In genomic region chr13:119487880-119488580, GRCm38 (mm10) we compare ENCODE assay signal across 8 mouse cellular contexts. TPM values are rescaled to one million over a fixed set of nuclear protein-coding genes. Genes with fewer than 3 reads are reported as not detected.
DNase-seq lines count a peak whose midpoint lies in the region; ATAC-seq and TF ChIP-seq lines count a peak whose summit lies in the region.

Tmem267 (plus strand) TSS chr13:119488039.
3110070M22Rik (minus strand) TSS chr13:119488383.

- H3K4me2 ChIP-seq in midbrain, embryonic 16.5 days (ENCODE audit: low read length), result peak within 1 kb of the TSS; percentile 32

- peak; percentile 90 for DNase-seq in CD4-positive, CD25-positive, alpha-beta regulatory T cell, adult 2 months (ENCODE audit: low read depth, low spot score)
- DNase-seq in embryo, embryonic 11.5 days (ENCODE audit: low read depth, low spot score), result peak; percentile 81
- DNase-seq in heart, adult 18-20 months, result peak; percentile 88
- peak; percentile 88 for DNase-seq in kidney, adult 2 months
- DNase-seq in limb, embryonic 10.5 days (ENCODE audit: low spot score), result peak; percentile 85
- DNase-seq in splenic B cell, adult 2 months (ENCODE audit: low read depth, low spot score), result peak; percentile 90

- peak; percentile 41; the same call in 1 of the 2 replicates for TF ChIP-seq CTCF in kidney, adult 2 months (conservative IDR thresholded peaks at IDR 0.05; ENCODE audit: insufficient read depth, insufficient read length, low read depth, low read length)

- peaks cover 13% of the 10 kb centered on the region for H3K9me3 ChIP-seq in limb, embryonic 10.5 days (replicated peaks)
- peaks cover 9% of the 10 kb centered on the region for H3K9me3 ChIP-seq in midbrain, embryonic 16.5 days (replicated peaks; ENCODE audit: control insufficient read depth, low read length, poor library complexity, severe bottlenecking)

- peak within 1 kb of the TSS; percentile 22; the same call in 1 of the 2 replicates for H3K27ac ChIP-seq in kidney, adult 2 months (ENCODE audit: insufficient read depth, low read depth, low read length)
- peak within 1 kb of the TSS; percentile 0; the same call in 1 of the 2 replicates for H3K27ac ChIP-seq in limb, embryonic 10.5 days
- peak within 1 kb of the TSS; percentile 51 for H3K27ac ChIP-seq in midbrain, embryonic 16.5 days (ENCODE audit: low read length)

- 85% methylated on average over 87 of the region's 87 CpGs for WGBS in kidney, adult 2 months
- WGBS in limb, embryonic 10.5 days, result 77% methylated on average over 87 of the region's 87 CpGs
- WGBS in midbrain, embryonic 16.5 days, result 84% methylated on average over 87 of the region's 87 CpGs

- H3K4me3 ChIP-seq in kidney, adult 2 months (ENCODE audit: insufficient read depth, low read depth, low read length), result no peak within 1 kb of the TSS; the same call in 1 of the 2 replicates
- H3K4me3 ChIP-seq in limb, embryonic 10.5 days, result no peak within 1 kb of the TSS
- H3K4me3 ChIP-seq in midbrain, embryonic 16.5 days (ENCODE audit: low read depth, low read length), result no peak within 1 kb of the TSS

- no peaks in the 10 kb centered on the region for H3K27me3 ChIP-seq in kidney, adult 2 months (replicated peaks; ENCODE audit: control insufficient read depth, insufficient read depth, low read length)
- H3K27me3 ChIP-seq in limb, embryonic 10.5 days (ENCODE audit: low read depth, poor library complexity, severe bottlenecking), result no peaks in the 10 kb centered on the region
- no peaks in the 10 kb centered on the region for H3K27me3 ChIP-seq in midbrain, embryonic 16.5 days (ENCODE audit: control insufficient read depth, insufficient read depth, low read depth, low read length)
- H3K27me3 ChIP-seq in splenic B cell, adult 2 months (ENCODE audit: control insufficient read depth, insufficient read depth, low read length, poor library complexity, severe bottlenecking), result no peaks in the 10 kb centered on the region

- H3K36me3 ChIP-seq in kidney, adult 2 months (ENCODE audit: control insufficient read depth, insufficient read depth, low read length), result no peaks in the 10 kb centered on the region; the same call in 1 of the 2 replicates
- peaks cover 41% of the 10 kb centered on the region for H3K36me3 ChIP-seq in limb, embryonic 10.5 days
- peaks cover 23% of the 10 kb centered on the region for H3K36me3 ChIP-seq in midbrain, embryonic 16.5 days (ENCODE audit: control insufficient read depth, insufficient read depth, low read length)
- no peaks in the 10 kb centered on the region; the same call in 1 of the 2 replicates for H3K36me3 ChIP-seq in splenic B cell, adult 2 months (ENCODE audit: control insufficient read depth, insufficient read depth, low read length, poor library complexity, severe bottlenecking)

- peak within 1 kb of the TSS; percentile 4; the same call in 1 of the 2 replicates for H3K9ac ChIP-seq in midbrain, embryonic 16.5 days (ENCODE audit: low read depth, low read length)

- no peak for ATAC-seq in CD4-positive, CD25-positive, alpha-beta regulatory T cell, adult 4 months
- no peak for ATAC-seq in midbrain, embryonic 16.5 days

- TF ChIP-seq POLR2A in kidney, adult 2 months (IDR thresholded peaks at IDR 0.05; ENCODE audit: low read depth, low read length), result no peak

- H3K4me1 ChIP-seq in kidney, adult 2 months (ENCODE audit: control insufficient read depth, insufficient read depth, low read length), result no peaks in the 10 kb centered on the region; the same call in 1 of the 2 replicates
- H3K4me1 ChIP-seq in limb, embryonic 10.5 days, result no peaks in the 10 kb centered on the region
- no peaks in the 10 kb centered on the region for H3K4me1 ChIP-seq in midbrain, embryonic 16.5 days (ENCODE audit: control insufficient read depth, insufficient read depth, low read length)

RNA-seq across cellular contexts. Expression of gene Tmem267, which starts in this region (rescaled TPM):
- 1 to 10 TPM; 2.4 to 3.6 TPM for polyA plus RNA-seq in CD4-positive, CD25-positive, alpha-beta regulatory T cell, adult 4 months (2017; shearing (Covaris generic))
- total RNA-seq in heart, adult 18-20 months (2021), result 10 to 100 TPM; 16.1 to 20.4 TPM
- polyA plus RNA-seq in kidney, adult 2 months (2012; rRNA removed), result 7.5 and 9.0 TPM in 2 replicates
- polyA plus RNA-seq in limb, embryonic 10.5 days (2016; fragmentation: Nextera tagmentation; extraction: Ambion mirVana), result 0.93 and 1.2 TPM in 2 replicates
- 2.9 and 4.9 TPM in 2 replicates for polyA plus RNA-seq in midbrain, embryonic 16.5 days (2015; fragmentation: Nextera tagmentation; extraction: Ambion mirVana)

RNA-seq across cellular contexts. Expression of gene 3110070M22Rik, which starts in this region (rescaled TPM):
- polyA plus RNA-seq in CD4-positive, CD25-positive, alpha-beta regulatory T cell, adult 4 months (2017; shearing (Covaris generic)), result not detected
- 1 to 10 TPM; 1.0 to 1.4 TPM for total RNA-seq in heart, adult 18-20 months (2021)
- 1.9 and 2.7 TPM in 2 replicates for polyA plus RNA-seq in kidney, adult 2 months (2012; rRNA removed)
- polyA plus RNA-seq in limb, embryonic 10.5 days (2016; fragmentation: Nextera tagmentation; extraction: Ambion mirVana), result 1.0 and 1.3 TPM in 2 replicates
- polyA plus RNA-seq in midbrain, embryonic 16.5 days (2015; fragmentation: Nextera tagmentation; extraction: Ambion mirVana), result 1.3 and 1.9 TPM in 2 replicates

Comparison
In these comparisons a context has a peak if more than half of its experiments do, and no peak if none do; other contexts are left out.
1. H3K27ac ChIP-seq: peak in every context shown above with its lines; median percentile 51 in midbrain, embryonic 16.5 days; 22 in kidney, adult 2 months; 0 in limb, embryonic 10.5 days.